Mouse (Mus musculus): ENCODE results near the gene Ccr3. TPM values are rescaled to one million over a fixed set of nuclear protein-coding genes. Genes with fewer than 3 reads are reported as not detected.

The Ccr3 gene
- polyA plus RNA-seq (2014; fragmentation: Illumina TruSeq; extraction: RNeasy Lipid Tissue Mini Kit (QIAGEN cat#74804); ENCODE audit: low read depth, low replicate concordance), result 0.08 TPM

GRCm38 (mm10) chr9:124021672-124022071, at the start of gene Ccr3:
Gene Ccr3 (plus strand): TSS chr9:124021972.

GRCm38 (mm10) chr9:123978308-123978707, 43.5 kb upstream of the Ccr3 start, which contains the start of gene Ccr1l1:
Gene Ccr1l1 (minus strand): TSS chr9:123978408.

Other genes starting within 250 kb of the Ccr3 start
- 0.38 TPM for gene Cxcr6, start 215.5 kb upstream of the Ccr3 start, polyA plus RNA-seq (2014; fragmentation: Illumina TruSeq; extraction: RNeasy Lipid Tissue Mini Kit (QIAGEN cat#74804); ENCODE audit: low read depth, low replicate concordance)
- 41.4 TPM for gene Fyco1, start 170.1 kb upstream of the Ccr3 start, polyA plus RNA-seq (2014; fragmentation: Illumina TruSeq; extraction: RNeasy Lipid Tissue Mini Kit (QIAGEN cat#74804); ENCODE audit: low read depth, low replicate concordance)
- 0.24 TPM for gene Xcr1, start 159.9 kb upstream of the Ccr3 start, polyA plus RNA-seq (2014; fragmentation: Illumina TruSeq; extraction: RNeasy Lipid Tissue Mini Kit (QIAGEN cat#74804); ENCODE audit: low read depth, low replicate concordance)
- 0.20 TPM for gene Ccr1, start 53.3 kb upstream of the Ccr3 start, polyA plus RNA-seq (2014; fragmentation: Illumina TruSeq; extraction: RNeasy Lipid Tissue Mini Kit (QIAGEN cat#74804); ENCODE audit: low read depth, low replicate concordance)
- gene Ccr1l1, start 43.6 kb upstream of the Ccr3 start, polyA plus RNA-seq (2014; fragmentation: Illumina TruSeq; extraction: RNeasy Lipid Tissue Mini Kit (QIAGEN cat#74804); ENCODE audit: low read depth, low replicate concordance), result not detected
- 0.91 TPM for gene Ccr2, start 80.0 kb downstream of the Ccr3 start, polyA plus RNA-seq (2014; fragmentation: Illumina TruSeq; extraction: RNeasy Lipid Tissue Mini Kit (QIAGEN cat#74804); ENCODE audit: low read depth, low replicate concordance)
- gene Ccr5, start 99.6 kb downstream of the Ccr3 start, polyA plus RNA-seq (2014; fragmentation: Illumina TruSeq; extraction: RNeasy Lipid Tissue Mini Kit (QIAGEN cat#74804); ENCODE audit: low read depth, low replicate concordance), result 0.53 TPM

Data from testis, adult 10 weeks (tissue).